Mouse (Mus musculus) lung, embryonic 15.5 days (tissue): ENCODE measurements around the gene Doc2a. TPM values are rescaled to one million over a fixed set of nuclear protein-coding genes. Genes with fewer than 3 reads are reported as not detected.
"Not testable (repeated sequence)": the region's sequence is repeated elsewhere in the genome, so short reads cannot be mapped to it uniquely, and the experiment has no call there.

Experiments used
- ATAC-seq: fragments of 200-750 bp; cut with Nextera tagmentation; 2 replicates; pipeline ENCODE4 v1.8.0; 2017; ENCODE audit warnings: moderate number of reproducible peaks, borderline replicate concordance; ENCODE audit not compliant: low FRiP score, low TSS enrichment; ENCODE audit errors: extremely low read depth
- H3K27ac ChIP-seq: fragments of 300-500 bp; sonication (generic); 2 replicates; pipeline ENCODE4 v1.5.1; 2015; ENCODE audit warnings: moderate library complexity, mild to moderate bottlenecking, inconsistent platforms
- H3K27me3 ChIP-seq: fragments of 300-500 bp; sonication (generic); 2 replicates; pipeline ENCODE4 v1.6.1; 2015; ENCODE audit warnings: inconsistent platforms
- H3K36me3 ChIP-seq: fragments of 300-500 bp; sonication (generic); 2 replicates; pipeline ENCODE4 v1.6.1; 2015; ENCODE audit warnings: inconsistent platforms
- H3K4me1 ChIP-seq: fragments of 300-500 bp; sonication (generic); 2 replicates; pipeline ENCODE4 v1.6.1; 2015; ENCODE audit warnings: inconsistent platforms
- H3K4me2 ChIP-seq: fragments of 300-500 bp; sonication (generic); 2 replicates; pipeline ENCODE4 v1.6.1; 2015; ENCODE audit warnings: inconsistent platforms, mild to moderate bottlenecking, moderate library complexity
- H3K4me3 ChIP-seq: fragments of 300-500 bp; sonication (generic); 2 replicates; pipeline ENCODE4 v1.5.1; 2015; ENCODE audit warnings: mild to moderate bottlenecking, inconsistent platforms
- H3K9ac ChIP-seq: fragments of 300-500 bp; sonication (generic); 2 replicates; pipeline ENCODE4 v1.6.1; 2015; ENCODE audit warnings: inconsistent platforms
- H3K9me3 ChIP-seq: fragments of 300-500 bp; sonication (generic); 2 replicates; pipeline ENCODE4 v1.6.1; 2016; ENCODE audit warnings: inconsistent platforms
- WGBS: fragments of 180-500 bp; shearing (Covaris S2); methylation state at CpG from one replicate; pipeline ENCODE4 v1.1.7; 2015; 5-methylcytosine and 5-hydroxymethylcytosine counted together
- polyA plus RNA-seq: library from polyadenylated mRNA; unstranded; fragments of >200 nt; fragmentation: Nextera tagmentation; extraction: Ambion mirVana; gene quantifications from 2 replicates; pipeline ENCODE4 v1.2.1, GENCODE M21; 2015

Gene Doc2a
- polyA plus RNA-seq, 1 experiment from 2014 or later = 0.81 TPM

GRCm38 (mm10) chr7:126881040-126881439 lies 33.8 kb downstream of the Doc2a start:
- H3K4me3 ChIP-seq = peak overlapping the region; percentile 88; the same call in 1 of the 2 replicates
- WGBS = 62% methylated on average over 6 of the region's 6 CpGs
- no peak for ATAC-seq

GRCm38 (mm10) chr7:126883731-126884181 lies 36.5 kb downstream of the Doc2a start:
- Histone ChIP-seq H3K27me3 (no peaks in the 10 kb centered on the region), H3K4me2 (peak overlapping the region; percentile 83)
- no peak for ATAC-seq

More at GRCm38 (mm10) chr7:126881040-126881439, 33.8 kb downstream of the Doc2a start:
- H3K27me3 ChIP-seq = no peaks in the 10 kb centered on the region
- H3K9ac ChIP-seq = 0 out of 2 replicates have a peak overlapping the region, but pooled peaks have one; percentile 97
- peak overlapping the region; percentile 69 for H3K27ac ChIP-seq
- H3K4me2 ChIP-seq = peak overlapping the region; percentile 83
- H3K9me3 ChIP-seq = no peaks in the 10 kb centered on the region
- H3K36me3 ChIP-seq = peaks cover 43% of the 10 kb centered on the region
- H3K4me1 ChIP-seq = peaks cover 30% of the 10 kb centered on the region

GRCm38 (mm10) chr7:126884286-126885164 lies 37.3 kb downstream of the Doc2a start, which contains the start of gene Taok2:
Gene Taok2 (minus strand): TSS chr7:126884703.
- Histone ChIP-seq H3K9me3 (no peaks in the 10 kb centered on the region), H3K4me1 (peaks cover 30% of the 10 kb centered on the region), H3K27ac (peak within 1 kb of the TSS; percentile 96), H3K4me2 (peak within 1 kb of the TSS; percentile 83), H3K9ac (peak within 1 kb of the TSS; percentile 97), H3K36me3 (peaks cover 9% of the 10 kb centered on the region), H3K27me3 (no peaks in the 10 kb centered on the region), H3K4me3 (peak within 1 kb of the TSS; percentile 88)
- peak; percentile 96 for ATAC-seq
- WGBS = under 1% methylated on average over 56 of the region's 56 CpGs

More at GRCm38 (mm10) chr7:126883731-126884181, 36.5 kb downstream of the Doc2a start:
- peaks cover 30% of the 10 kb centered on the region for H3K4me1 ChIP-seq
- peak overlapping the region; percentile 96 for H3K27ac ChIP-seq
- H3K9ac ChIP-seq = peak overlapping the region; percentile 97
- H3K36me3 ChIP-seq = peaks cover 16% of the 10 kb centered on the region
- no peaks in the 10 kb centered on the region for H3K9me3 ChIP-seq
- WGBS = 0% methylated on average over 15 of the region's 15 CpGs
- H3K4me3 ChIP-seq = peak overlapping the region; percentile 88

DNA sequence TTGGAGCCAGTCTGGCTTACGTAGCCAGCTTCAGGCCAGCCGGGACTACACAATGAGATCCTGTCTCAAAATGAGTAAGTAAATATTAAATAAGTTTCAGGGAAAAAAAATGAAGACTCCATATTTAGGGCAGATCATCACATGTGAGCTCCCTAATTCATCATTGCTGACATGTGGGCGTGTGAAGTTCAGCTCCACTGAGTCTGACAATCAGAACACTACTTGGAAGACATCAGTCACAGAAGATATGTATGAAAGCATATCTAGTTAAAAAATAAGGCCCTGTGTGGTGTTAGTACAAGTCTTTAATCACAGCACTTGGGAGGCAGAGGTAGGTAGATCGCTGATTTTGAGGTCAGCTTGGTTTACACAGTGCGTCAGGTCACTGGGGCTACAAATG lies 40.1 kb downstream of the Doc2a start:
- H3K4me1 ChIP-seq = peaks cover 15% of the 10 kb centered on the region
- H3K27me3 ChIP-seq = no peaks in the 10 kb centered on the region
- H3K4me2 ChIP-seq = no peak overlapping the region
- no peak overlapping the region for H3K27ac ChIP-seq
- no peak for ATAC-seq
- no peak overlapping the region for H3K9ac ChIP-seq
- H3K4me3 ChIP-seq = no peak overlapping the region
- peaks cover 8% of the 10 kb centered on the region; the same call in 1 of the 2 replicates for H3K36me3 ChIP-seq
- H3K9me3 ChIP-seq = no peaks in the 10 kb centered on the region
- 46% methylated on average over 5 of the region's 5 CpGs for WGBS

DNA sequence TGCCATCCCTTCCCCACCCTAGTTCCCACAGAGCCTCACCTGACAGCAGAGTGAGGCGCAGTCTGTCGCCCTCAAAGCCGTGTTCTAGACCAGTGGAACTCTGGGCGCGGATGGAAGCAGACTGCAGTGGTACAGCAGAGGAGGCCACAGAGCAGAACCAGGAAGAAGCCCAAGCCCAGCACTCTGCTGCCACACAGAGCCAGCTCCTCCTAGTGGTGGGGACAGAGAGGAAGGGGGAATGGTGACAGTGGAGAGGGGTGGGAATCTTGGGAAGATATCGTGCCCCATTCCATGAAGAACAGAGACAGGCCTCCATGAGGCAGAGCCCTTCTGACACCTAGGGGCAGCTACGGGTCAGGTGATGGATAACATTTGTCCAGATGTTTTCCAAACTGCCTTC lies 41.6 kb downstream of the Doc2a start:
- WGBS = 33% methylated on average over 7 of the region's 7 CpGs
- ATAC-seq = no peak
- H3K9ac ChIP-seq = no peak overlapping the region

DNA sequence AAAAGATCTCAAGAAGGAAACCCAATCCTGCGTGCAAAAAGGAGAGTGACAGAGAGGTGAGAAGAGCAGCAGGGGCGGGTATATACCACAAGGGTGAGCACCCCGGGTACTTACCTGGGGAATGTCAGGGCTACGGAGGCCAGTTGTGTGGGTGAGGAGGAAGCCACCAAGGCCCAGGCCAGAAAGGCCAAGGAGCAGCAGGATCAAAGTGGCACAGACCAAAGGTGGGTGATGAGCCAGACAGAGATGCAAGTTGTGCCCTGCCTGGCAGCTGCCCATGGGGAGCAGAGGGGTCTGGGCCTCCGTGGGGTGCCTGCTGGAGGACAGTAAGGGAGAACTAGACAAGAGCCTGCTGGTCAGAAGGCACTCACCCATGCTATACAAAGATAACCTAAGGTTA lies 49.7 kb downstream of the Doc2a start:
- no peaks in the 10 kb centered on the region for H3K27me3 ChIP-seq
- no peak overlapping the region for H3K4me3 ChIP-seq
- H3K36me3 ChIP-seq = peaks cover under 1% of the 10 kb centered on the region; the same call in 1 of the 2 replicates
- ATAC-seq = no peak
- peaks cover 15% of the 10 kb centered on the region for H3K4me1 ChIP-seq
- peak overlapping the region; percentile 80; the same call in 1 of the 2 replicates for H3K4me2 ChIP-seq
- no peaks in the 10 kb centered on the region for H3K9me3 ChIP-seq
- H3K9ac ChIP-seq = no peak overlapping the region
- 84% methylated on average over 5 of the region's 5 CpGs for WGBS
- H3K27ac ChIP-seq = no peak overlapping the region

More for the DNA sequence above, 41.6 kb downstream of the Doc2a start:
- peaks cover 8% of the 10 kb centered on the region; the same call in 1 of the 2 replicates for H3K36me3 ChIP-seq
- no peak overlapping the region for H3K4me2 ChIP-seq
- H3K27me3 ChIP-seq = no peaks in the 10 kb centered on the region
- H3K4me1 ChIP-seq = peaks cover 4% of the 10 kb centered on the region; the same call in 1 of the 2 replicates
- no peaks in the 10 kb centered on the region for H3K9me3 ChIP-seq
- H3K27ac ChIP-seq = no peak overlapping the region
- no peak overlapping the region for H3K4me3 ChIP-seq

DNA sequence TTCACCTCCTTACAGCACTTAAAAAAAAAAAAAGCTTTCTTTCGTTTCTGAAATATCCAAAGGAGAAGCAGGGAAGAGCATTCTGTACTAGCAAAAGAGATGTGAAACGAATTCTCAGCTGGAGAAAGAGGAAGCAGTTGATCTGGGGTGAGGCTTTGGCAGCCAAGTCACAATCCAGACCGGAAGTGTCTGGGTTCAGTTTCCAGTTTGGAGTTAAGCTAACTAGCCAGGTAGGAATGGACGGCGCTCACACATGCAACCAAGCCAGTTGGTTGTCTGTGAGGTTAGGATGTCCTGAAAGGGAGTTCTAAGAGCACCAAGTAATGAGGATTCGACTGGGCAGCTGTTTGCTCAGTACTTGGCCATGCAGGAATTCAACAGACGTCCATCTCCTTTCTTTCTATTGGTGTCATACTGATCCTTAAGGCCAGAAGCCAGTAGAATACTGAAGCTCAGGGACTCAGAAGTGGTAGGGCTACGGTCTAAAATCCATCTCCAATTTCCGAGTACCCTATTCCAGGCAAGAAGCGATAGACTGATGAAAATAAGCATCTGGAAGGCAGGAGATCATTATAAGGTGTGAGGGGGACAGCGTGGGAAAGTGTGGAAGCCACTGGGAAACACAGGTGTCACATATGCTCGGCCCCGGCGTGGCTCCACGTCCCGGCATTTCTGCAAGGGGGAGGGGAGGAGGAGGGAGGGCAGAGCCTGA lies 50.3 kb downstream of the Doc2a start:
- H3K9me3 ChIP-seq = no peaks in the 10 kb centered on the region
- no peaks in the 10 kb centered on the region for H3K36me3 ChIP-seq
- 16% methylated on average over 16 of the region's 16 CpGs for WGBS
- H3K4me3 ChIP-seq = peak overlapping the region; percentile 64
- H3K27me3 ChIP-seq = no peaks in the 10 kb centered on the region
- peak; percentile 72; the same call in 1 of the 2 replicates for ATAC-seq
- peak overlapping the region; percentile 45 for H3K27ac ChIP-seq
- H3K4me1 ChIP-seq = peaks cover 15% of the 10 kb centered on the region
- peak overlapping the region; percentile 80 for H3K4me2 ChIP-seq
- H3K9ac ChIP-seq = peak overlapping the region; percentile 64

- H3K4me1 ChIP-seq = peaks cover 15% of the 10 kb centered on the region
- H3K36me3 ChIP-seq = no peaks in the 10 kb centered on the region
- peak; percentile 94 for ATAC-seq
- H3K27me3 ChIP-seq = no peaks in the 10 kb centered on the region
- peak overlapping the region; percentile 64 for H3K4me3 ChIP-seq
- H3K9me3 ChIP-seq = no peaks in the 10 kb centered on the region
- H3K27ac ChIP-seq = peak overlapping the region; percentile 45
- 10% methylated on average over 37 of the region's 37 CpGs for WGBS
- peak overlapping the region; percentile 64 for H3K9ac ChIP-seq
- peak overlapping the region; percentile 80 for H3K4me2 ChIP-seq
Observed at GRCm38 (mm10) chr7:126898102-126898990, 51.1 kb downstream of the Doc2a start.

DNA sequence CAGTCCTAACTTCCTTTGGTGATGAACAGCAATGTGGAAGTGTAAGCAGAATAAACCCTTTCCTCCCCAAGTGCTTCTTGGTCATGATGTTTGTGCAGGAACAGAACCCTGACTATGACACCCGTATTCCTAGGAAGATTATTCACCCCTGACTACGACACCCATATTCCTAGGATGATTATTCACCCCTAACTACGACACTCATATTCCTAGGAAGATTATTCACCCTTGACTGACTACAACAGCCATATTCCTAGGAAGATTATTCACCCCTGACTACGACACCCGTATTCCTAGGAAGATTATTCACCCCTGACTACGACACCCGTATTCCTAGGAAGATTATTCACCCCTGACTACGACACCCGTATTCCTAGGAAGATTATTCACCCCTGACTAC lies 52.6 kb downstream of the Doc2a start:
- peaks cover 15% of the 10 kb centered on the region for H3K4me1 ChIP-seq
- H3K9me3 ChIP-seq, H3K27ac ChIP-seq, H3K27me3 ChIP-seq, H3K36me3 ChIP-seq, ATAC-seq, H3K4me3 ChIP-seq, H3K4me2 ChIP-seq, H3K9ac ChIP-seq: not testable (repeated sequence)
- WGBS = 93% methylated on average over 7 of the region's 9 CpGs
